In the genomic region with DNA sequence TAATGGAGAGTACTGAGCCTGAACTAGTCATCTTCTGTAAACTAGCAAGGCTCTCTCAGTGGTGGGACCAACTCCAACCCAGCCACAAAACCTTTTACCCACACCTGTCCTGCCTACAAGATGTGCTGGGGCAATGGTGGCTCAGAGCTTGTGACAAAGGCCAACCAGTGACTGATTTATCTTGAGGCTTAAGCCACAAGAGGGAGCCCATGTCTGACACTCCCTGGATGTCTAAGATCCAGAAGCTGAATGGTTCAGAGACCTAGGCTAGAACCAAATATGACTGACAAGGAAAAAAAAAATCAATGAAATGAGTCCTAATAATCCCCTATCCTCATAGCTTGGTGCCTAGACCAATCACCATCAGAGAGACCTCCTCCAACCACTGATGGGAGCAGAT, we compare ENCODE assay signal across 14 mouse cellular contexts.
DNase-seq lines count a peak whose midpoint lies in the region; ATAC-seq and TF ChIP-seq lines count a peak whose summit lies in the region.
"Had no signal": no experiment of that assay in that cellular context is flagged by ENCODE, and none has a peak within 500 bp of the region (broad histone marks: within the 10 kb centered on the region; RNA-seq: fewer than 3 reads in every experiment).

No protein-coding gene starts in this region.

- TF ChIP-seq EP300 in stomach, postnatal 0 days (optimal IDR thresholded peaks at IDR 0.05): no peak

- no peaks in the 10 kb centered on the region for H3K36me3 ChIP-seq in forebrain, postnatal 0 days (ENCODE audit: insufficient read depth)
- no peaks in the 10 kb centered on the region for H3K36me3 ChIP-seq in forebrain, embryonic 15.5 days
- H3K36me3 ChIP-seq in kidney, embryonic 14.5 days (ENCODE audit: control insufficient read depth, insufficient read depth, low read length): no peaks in the 10 kb centered on the region
- no peaks in the 10 kb centered on the region for H3K36me3 ChIP-seq in stomach, postnatal 0 days (ENCODE audit: control insufficient read depth, insufficient read depth, low read length)
- H3K36me3 ChIP-seq: forebrain, embryonic 10.5 days; heart, embryonic 15.5 days; neural tube, embryonic 12.5 days had no signal

- no peaks in the 10 kb centered on the region for H3K4me1 ChIP-seq in forebrain, postnatal 0 days (ENCODE audit: insufficient read depth)
- no peaks in the 10 kb centered on the region for H3K4me1 ChIP-seq in forebrain, embryonic 15.5 days
- H3K4me1 ChIP-seq in kidney, embryonic 14.5 days (ENCODE audit: control insufficient read depth, insufficient read depth, low read length): no peaks in the 10 kb centered on the region
- no peaks in the 10 kb centered on the region for H3K4me1 ChIP-seq in stomach, postnatal 0 days (replicated peaks; ENCODE audit: control insufficient read depth, insufficient read depth)
- H3K4me1 ChIP-seq: forebrain, embryonic 10.5 days; heart, embryonic 15.5 days; neural tube, embryonic 12.5 days had no signal

- no peak overlapping the region for H3K9ac ChIP-seq in forebrain, postnatal 0 days
- H3K9ac ChIP-seq in forebrain, embryonic 15.5 days (replicated peaks): no peak overlapping the region
- no peak overlapping the region for H3K9ac ChIP-seq in kidney, embryonic 14.5 days (ENCODE audit: low read depth, low read length)
- no peak overlapping the region for H3K9ac ChIP-seq in stomach, postnatal 0 days (ENCODE audit: low read length)
- H3K9ac ChIP-seq: heart, embryonic 15.5 days; neural tube, embryonic 12.5 days had no signal

- no peaks in the 10 kb centered on the region for H3K27me3 ChIP-seq in forebrain, postnatal 0 days (ENCODE audit: insufficient read depth, low read length)
- H3K27me3 ChIP-seq in forebrain, embryonic 15.5 days: no peaks in the 10 kb centered on the region
- H3K27me3 ChIP-seq in kidney, embryonic 14.5 days (ENCODE audit: control insufficient read depth, insufficient read depth, low read length): no peaks in the 10 kb centered on the region
- no peaks in the 10 kb centered on the region for H3K27me3 ChIP-seq in stomach, postnatal 0 days (ENCODE audit: control insufficient read depth, insufficient read depth, low read length)
- H3K27me3 ChIP-seq: heart, embryonic 15.5 days; neural tube, embryonic 12.5 days had no signal

- no peak overlapping the region for H3K4me3 ChIP-seq in forebrain, postnatal 0 days (ENCODE audit: low read depth, low read length)
- H3K4me3 ChIP-seq in forebrain, embryonic 15.5 days: no peak overlapping the region
- no peak overlapping the region for H3K4me3 ChIP-seq in kidney, embryonic 14.5 days (ENCODE audit: low read length)
- H3K4me3 ChIP-seq in stomach, postnatal 0 days (ENCODE audit: low read depth, low read length): no peak overlapping the region
- H3K4me3 ChIP-seq: forebrain, embryonic 10.5 days; heart, embryonic 15.5 days; neural tube, embryonic 12.5 days had no signal

- no peak for DNase-seq in forebrain, postnatal 0 days
- peak; percentile 1 for DNase-seq in kidney, postnatal 14 days
- peak; percentile 3 for DNase-seq in thymus, postnatal 14 days
- no peak for DNase-seq in thymus, postnatal 0 days (ENCODE audit: low spot score)
- no peak for DNase-seq in stomach, postnatal 0 days (ENCODE audit: low spot score)
- DNase-seq in thymus, postnatal 10 days (ENCODE audit: low spot score in 2 of 2): no peak
- DNase-seq: left cerebral cortex, postnatal 4 days; right cerebral cortex, postnatal 25 days had no signal

- H3K27ac ChIP-seq in forebrain, postnatal 0 days (ENCODE audit: low read depth, low read length): no peak overlapping the region
- H3K27ac ChIP-seq in forebrain, embryonic 15.5 days (replicated peaks): no peak overlapping the region
- H3K27ac ChIP-seq in kidney, embryonic 14.5 days (ENCODE audit: low read depth, low read length): no peak overlapping the region
- H3K27ac ChIP-seq in stomach, postnatal 0 days (replicated peaks): no peak overlapping the region
- H3K27ac ChIP-seq: forebrain, embryonic 10.5 days; heart, embryonic 15.5 days; macrophage; neural tube, embryonic 12.5 days had no signal

- no peak for ATAC-seq in forebrain, postnatal 0 days
- ATAC-seq in forebrain, embryonic 15.5 days (replicated peaks): no peak
- no peak for ATAC-seq in kidney, embryonic 14.5 days (ENCODE audit: low FRiP score, low TSS enrichment)
- ATAC-seq in stomach, postnatal 0 days (ENCODE audit: low FRiP score, low TSS enrichment): no peak

- peak; percentile 13; the same call in 1 of the 2 replicates for TF ChIP-seq CTCF in forebrain, postnatal 0 days (IDR thresholded peaks at IDR 0.05; ENCODE audit: low read depth)
- peak; percentile 42 for TF ChIP-seq CTCF in stomach, postnatal 0 days (IDR thresholded peaks at IDR 0.05; ENCODE audit: low read depth)

- H3K4me2 ChIP-seq in forebrain, postnatal 0 days (ENCODE audit: low read depth): no peak overlapping the region
- no peak overlapping the region for H3K4me2 ChIP-seq in forebrain, embryonic 15.5 days (replicated peaks)
- no peak overlapping the region for H3K4me2 ChIP-seq in kidney, embryonic 14.5 days (replicated peaks; ENCODE audit: low read depth, low read length)
- no peak overlapping the region for H3K4me2 ChIP-seq in stomach, postnatal 0 days (replicated peaks; ENCODE audit: low read depth)
- H3K4me2 ChIP-seq: heart, embryonic 15.5 days; neural tube, embryonic 12.5 days had no signal

- no peaks in the 10 kb centered on the region for H3K9me3 ChIP-seq in forebrain, postnatal 0 days (ENCODE audit: low read length)
- H3K9me3 ChIP-seq in forebrain, embryonic 15.5 days: no peaks in the 10 kb centered on the region
- H3K9me3 ChIP-seq in kidney, embryonic 14.5 days (ENCODE audit: control insufficient read depth, low read length): no peaks in the 10 kb centered on the region
- H3K9me3 ChIP-seq in stomach, postnatal 0 days (ENCODE audit: control insufficient read depth, low read length): no peaks in the 10 kb centered on the region
- H3K9me3 ChIP-seq: forebrain, embryonic 10.5 days; heart, embryonic 15.5 days; neural tube, embryonic 12.5 days had no signal

Comparison
In these comparisons a context has a peak if more than half of its experiments do, and no peak if none do; other contexts are left out.
1. DNase-seq: peak in kidney, postnatal 14 days (single experiment) and thymus, postnatal 14 days (single experiment); none in forebrain, postnatal 0 days (single experiment), thymus, postnatal 0 days (single experiment), stomach, postnatal 0 days (single experiment) and thymus, postnatal 10 days (0 of 2).